16 mouse cellular contexts compared by ENCODE assay signal in the genomic region with DNA sequence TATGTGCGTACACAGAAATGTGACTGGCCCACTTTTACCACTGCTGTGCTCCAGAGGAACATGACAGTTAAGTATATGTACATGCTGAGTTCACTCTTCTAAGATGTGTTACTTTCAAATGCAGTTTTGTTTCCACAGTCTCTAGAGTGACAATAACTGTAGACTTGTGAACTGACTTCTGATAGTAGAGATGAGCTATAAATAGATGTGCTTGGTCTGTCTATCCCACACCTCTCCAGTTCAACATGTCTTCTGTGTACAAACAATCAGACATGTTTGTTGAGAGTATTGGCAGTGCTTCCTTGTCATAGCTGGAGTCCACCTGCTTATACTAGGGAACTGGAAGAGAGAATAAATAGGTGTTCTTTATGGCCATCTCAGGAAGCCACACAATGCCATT.
"Had no signal": no experiment of that assay in that cellular context is flagged by ENCODE, and none has a peak within 500 bp of the region (broad histone marks: within the 10 kb centered on the region; RNA-seq: fewer than 3 reads in every experiment).

No protein-coding gene starts in this region.

- H3K27me3 ChIP-seq: lung, embryonic 15.5 days; megakaryocyte, embryonic 14.5 days; midbrain, embryonic 13.5 days; midbrain, embryonic 15.5 days; neural tube, embryonic 12.5 days; stomach, embryonic 15.5 days had no signal

- H3K4me3 ChIP-seq: lung, embryonic 15.5 days; megakaryocyte, embryonic 14.5 days; midbrain, embryonic 13.5 days; midbrain, embryonic 15.5 days; neural tube, embryonic 12.5 days; stomach, embryonic 15.5 days had no signal

- DNase-seq: lung, adult 2 months; lung, postnatal 14 days; lung, postnatal 36 days; right cerebral cortex, postnatal 14 days; thymus, adult 2 months; thymus, postnatal 25 days; thymus, postnatal 4 days had no signal

- H3K27ac ChIP-seq: lung, embryonic 15.5 days; macrophage; midbrain, embryonic 13.5 days; midbrain, embryonic 15.5 days; neural tube, embryonic 12.5 days; stomach, embryonic 15.5 days had no signal

- H3K4me2 ChIP-seq: lung, embryonic 15.5 days; midbrain, embryonic 11.5 days; midbrain, embryonic 13.5 days; midbrain, embryonic 15.5 days; neural tube, embryonic 12.5 days; stomach, embryonic 15.5 days had no signal

- H3K9me3 ChIP-seq: lung, embryonic 15.5 days; megakaryocyte, embryonic 14.5 days; midbrain, embryonic 13.5 days; midbrain, embryonic 15.5 days; neural tube, embryonic 12.5 days; stomach, embryonic 15.5 days had no signal

- H3K4me1 ChIP-seq: midbrain, embryonic 13.5 days; midbrain, embryonic 15.5 days; neural tube, embryonic 12.5 days; stomach, embryonic 15.5 days had no signal

- H3K9ac ChIP-seq: lung, embryonic 15.5 days; midbrain, embryonic 13.5 days; midbrain, embryonic 15.5 days; neural tube, embryonic 12.5 days; stomach, embryonic 15.5 days had no signal

- ATAC-seq: lung, postnatal 0 days; midbrain, embryonic 13.5 days; midbrain, embryonic 15.5 days had no signal
